Mouse (Mus musculus) lung, postnatal 4 days (tissue): ENCODE results near the gene Galnt4.
"Not testable (repeated sequence)": the region's sequence is repeated elsewhere in the genome, so short reads cannot be mapped to it uniquely, and the experiment has no call there.

Experiments used
- DNase-seq, 2 experiments: peaks; one replicate each; pipeline ENCODE4 v3.0.0; 2021

Galnt4 gene

DNA sequence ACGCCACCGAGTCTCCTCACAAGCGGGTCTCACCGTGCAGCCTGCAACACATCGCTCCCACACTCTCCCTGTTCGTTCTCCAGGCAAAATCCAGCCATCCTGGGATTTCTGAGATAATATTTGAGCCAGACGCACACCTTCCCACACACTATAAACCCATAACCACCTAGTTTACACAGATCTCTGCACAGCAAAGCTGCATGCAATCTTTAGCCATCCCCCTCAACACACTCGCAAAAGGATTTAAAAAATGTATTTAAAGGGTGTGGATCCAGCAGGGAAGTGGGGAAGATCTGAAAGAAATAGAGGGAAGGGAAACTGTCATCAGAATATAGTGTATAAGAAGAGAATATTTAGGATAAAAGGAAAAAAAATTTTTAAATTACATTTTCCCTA is 8.3 kb downstream of the Galnt4 start:
- DNase-seq = no peak

DNA sequence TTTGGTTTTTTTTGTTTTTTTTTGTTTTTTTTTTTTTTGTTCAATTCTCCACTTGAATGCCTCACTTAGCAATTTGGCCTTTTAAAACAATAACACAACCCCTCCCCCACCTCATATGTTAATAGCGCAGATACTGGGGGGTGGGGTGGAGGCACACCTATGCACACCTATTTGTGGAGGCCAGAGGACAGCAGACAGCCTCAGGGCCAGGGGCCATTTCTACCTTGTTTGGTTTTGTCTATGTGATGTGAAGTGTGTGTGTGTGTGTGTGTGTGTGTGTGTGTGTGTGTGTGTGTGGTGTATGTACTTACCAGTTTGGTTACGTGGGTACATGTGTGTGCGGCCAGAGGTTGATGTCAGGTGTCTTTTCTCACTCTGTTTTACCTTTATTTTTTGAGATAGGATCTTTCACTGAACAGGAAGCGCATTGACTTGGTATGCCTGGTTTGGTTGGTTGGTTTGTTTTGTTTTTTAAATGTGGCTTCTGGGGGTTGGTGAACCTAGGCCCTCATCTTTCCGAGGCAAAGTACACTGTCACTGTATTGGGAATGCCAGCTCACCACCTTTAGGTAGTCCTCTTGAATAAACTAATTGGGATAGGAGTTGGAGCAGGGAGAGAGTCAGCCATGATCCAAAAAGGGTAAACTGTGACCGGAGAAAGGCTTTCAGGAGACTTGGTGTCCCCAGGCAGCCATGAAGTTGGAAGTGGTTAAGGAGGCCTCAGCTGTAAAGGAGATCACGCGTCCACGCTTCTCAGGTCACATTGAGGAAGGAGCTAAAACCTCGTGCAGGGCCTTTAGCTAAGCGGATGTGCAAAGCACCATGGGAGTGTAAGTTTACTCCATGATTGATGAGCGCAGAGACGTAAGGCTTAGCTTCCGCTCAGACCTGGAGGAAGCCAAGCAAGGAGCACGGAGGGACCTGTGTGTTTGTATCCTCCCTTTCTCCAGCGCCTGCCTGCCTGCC is 9.0 kb downstream of the Galnt4 start:
- DNase-seq = no peak

DNA sequence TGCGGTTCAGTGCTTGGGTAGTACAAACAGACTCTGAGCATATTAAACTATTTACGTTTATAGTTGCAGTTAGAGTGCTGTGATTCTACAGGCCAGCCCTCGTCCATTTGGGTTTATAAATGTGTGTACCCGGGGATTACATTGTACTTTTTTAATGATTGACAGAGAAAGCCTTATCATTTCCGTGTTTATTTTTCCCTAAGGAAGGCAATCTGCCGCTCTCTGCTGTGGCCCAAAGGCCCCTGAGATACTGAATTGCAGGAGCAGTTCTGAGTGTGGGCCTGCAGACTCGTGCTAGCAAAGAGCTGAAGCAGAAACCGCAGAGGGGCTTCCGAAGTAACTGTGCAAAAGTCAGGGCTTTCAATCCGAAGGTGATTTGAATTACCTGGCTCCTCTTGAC is 9.9 kb downstream of the Galnt4 start:
- peak in 1 of 2 experiments; percentile 3 for DNase-seq

DNA sequence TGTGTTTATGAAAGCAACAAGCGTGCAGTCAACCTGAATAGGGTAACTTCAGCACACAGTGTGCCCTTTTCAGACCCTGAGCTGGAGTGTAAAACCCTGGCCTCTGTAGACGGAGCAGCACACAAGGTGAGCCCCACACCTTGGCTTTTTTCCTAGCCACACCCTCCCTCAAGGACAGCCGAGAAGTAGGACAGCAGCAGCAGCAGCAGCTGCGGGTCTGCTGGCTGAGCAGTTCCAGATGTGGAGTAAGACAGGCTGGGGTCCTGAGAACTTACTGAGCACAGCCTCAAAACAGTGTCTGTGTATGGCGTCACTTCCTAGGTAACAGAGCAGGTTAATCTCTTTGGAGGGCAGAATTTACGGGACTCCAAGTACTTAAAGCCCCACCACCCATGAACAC is 10.7 kb downstream of the Galnt4 start:
- DNase-seq = no peak

DNA sequence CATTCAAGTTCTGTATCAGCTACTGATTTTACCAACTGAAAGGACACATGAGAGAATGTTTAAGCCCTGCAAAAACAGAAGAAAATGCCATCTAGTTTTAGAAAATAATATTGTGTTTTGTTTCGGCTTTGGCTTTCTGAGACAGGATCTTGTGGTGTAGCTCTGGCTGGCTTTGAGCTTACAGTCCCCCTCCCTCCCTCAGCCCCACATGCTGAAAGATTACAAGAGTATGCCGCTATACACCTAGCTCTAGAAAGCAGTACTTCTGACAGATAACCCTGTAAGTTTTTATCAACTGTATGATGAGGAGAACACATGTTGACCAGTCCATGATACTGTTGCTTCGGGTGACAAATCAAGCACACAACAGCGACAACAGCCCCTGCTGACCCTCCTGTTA is 11.5 kb downstream of the Galnt4 start:
- no peak for DNase-seq

DNA sequence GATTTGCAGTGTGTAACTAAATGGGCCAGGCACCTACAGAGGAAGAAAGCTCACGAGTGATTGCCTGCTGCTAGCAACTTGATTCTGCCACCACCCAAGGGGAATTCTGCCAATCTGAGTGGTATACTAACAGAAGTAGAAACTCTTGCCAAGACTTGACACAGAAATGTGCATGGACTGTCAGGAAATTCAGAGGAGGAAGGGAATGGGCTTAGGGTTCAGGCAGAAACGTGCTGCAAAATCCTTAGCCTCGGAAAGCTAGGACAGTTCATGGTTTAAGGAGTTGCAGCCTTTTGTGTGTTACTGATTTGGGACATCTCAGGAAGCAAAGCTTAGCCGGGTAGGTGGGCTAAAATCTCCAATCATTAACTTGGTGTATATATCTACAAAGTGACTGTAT is 18.3 kb downstream of the Galnt4 start, which contains the start of gene Phxr2:
TSS of gene Phxr2 (minus strand) at position 101 of the 400 bp plus-strand sequence.
- DNase-seq = no peak

DNA sequence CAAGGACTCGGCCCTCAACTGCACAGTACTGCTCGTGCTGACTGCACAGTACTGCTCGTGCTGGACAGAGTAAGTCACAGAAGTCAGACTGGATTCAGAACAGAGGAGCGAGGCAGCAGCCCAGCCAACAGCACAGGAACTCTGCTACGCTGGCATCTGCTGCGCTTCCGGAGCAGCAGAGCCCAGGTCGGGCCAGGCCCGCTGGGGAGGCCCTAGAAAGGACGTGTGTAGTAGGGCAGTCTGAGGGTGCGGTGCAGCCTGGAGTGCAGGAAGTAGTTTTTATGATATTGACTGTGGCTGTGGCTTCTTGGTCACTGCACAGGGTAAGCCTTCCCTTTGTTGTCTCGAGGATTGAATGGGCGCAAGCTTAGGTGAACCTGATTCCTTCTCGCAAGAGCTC is 19.0 kb downstream of the Galnt4 start:
- DNase-seq = peak; percentile 40 to 63

DNA sequence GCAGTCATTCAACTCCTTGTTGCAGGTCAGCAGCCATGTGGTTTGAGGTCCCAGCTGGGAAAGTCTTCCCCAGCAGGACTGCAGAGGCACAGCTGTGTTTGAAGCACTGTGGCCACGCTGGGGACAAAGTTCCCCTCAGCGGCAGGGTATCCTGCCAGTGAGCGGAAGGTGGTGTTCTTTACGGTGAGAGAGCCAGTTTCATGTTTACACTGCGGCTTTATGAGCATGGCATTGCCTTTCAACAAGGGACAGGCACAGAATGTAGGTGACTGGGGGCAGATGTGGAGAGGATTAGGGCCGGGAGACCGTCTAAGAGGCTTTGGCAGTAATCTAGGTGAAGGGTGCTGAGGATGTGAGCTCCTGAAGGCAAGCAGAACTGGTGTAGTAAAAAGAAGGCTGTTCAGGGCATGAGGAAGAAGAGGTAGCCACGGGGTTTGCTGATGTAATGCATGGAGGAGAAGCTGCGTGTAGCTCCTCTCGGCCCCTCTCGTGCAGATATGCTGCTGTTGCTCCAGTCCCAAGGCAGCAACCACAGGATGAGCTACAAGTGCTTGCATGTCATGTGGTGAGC is 19.8 kb downstream of the Galnt4 start:
- DNase-seq = peak; percentile 19 to 28

DNA sequence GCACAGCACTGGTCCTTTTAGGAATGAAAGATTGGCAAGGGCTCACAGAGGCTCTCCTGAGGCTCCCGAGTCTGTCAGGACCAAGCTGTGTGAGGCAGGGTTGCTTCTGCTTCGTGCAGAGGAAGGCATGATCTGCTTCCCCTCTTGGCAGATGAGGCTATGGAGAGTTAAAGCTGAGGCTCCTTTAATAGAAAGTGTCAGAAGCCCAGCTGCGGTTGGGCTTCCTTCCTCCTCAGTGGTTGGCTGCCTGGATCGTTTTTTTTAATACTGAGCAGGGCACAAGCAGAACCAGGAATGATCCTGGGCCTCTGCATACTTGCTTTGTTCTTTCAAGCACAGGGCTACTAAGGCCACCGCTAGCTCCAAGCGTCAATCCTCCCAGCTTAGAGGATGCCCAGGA is 22.7 kb downstream of the Galnt4 start:
- peak; percentile 37 to 39 for DNase-seq

DNA sequence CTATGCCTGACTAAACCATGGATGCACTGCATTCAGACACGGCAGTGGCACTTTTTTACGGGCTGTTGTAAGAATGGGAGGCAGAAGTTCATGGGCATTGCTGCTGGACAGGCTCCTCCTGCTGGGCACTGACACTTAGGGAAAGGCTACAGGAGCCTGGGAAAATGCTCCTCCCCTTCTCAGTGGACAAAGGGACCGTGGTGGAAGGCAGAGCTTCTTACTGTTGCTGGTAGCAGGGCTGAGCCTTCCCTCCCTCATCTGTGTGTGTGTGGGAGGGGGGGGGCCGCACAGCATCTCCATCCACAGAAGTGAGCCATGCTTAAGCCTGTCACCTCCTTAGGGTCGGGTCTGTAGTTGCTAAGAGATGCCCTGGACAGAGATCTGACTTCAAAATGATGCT is 23.3 kb downstream of the Galnt4 start:
- no peak for DNase-seq

DNA sequence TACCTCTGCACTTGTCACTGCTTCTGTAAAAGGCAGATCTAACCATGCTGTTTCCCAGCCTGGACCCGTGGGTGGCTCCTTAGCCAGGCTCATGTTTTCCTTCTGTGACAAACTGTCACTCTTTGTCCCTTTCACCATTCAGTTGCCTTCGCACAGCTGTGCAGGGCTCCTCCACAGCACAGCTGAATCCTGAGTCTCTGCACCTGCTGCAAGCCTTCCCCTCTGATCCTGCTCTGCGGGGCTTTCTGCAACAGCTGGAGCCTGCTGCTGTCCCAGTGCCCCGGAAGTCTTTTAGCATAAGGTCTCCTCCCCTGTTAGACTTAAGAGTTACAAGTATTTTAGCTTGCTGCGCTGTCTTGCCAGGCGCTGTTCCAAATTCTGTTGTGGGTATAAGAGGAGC is 24.2 kb downstream of the Galnt4 start:
- peak; percentile 40 to 82 for DNase-seq

DNA sequence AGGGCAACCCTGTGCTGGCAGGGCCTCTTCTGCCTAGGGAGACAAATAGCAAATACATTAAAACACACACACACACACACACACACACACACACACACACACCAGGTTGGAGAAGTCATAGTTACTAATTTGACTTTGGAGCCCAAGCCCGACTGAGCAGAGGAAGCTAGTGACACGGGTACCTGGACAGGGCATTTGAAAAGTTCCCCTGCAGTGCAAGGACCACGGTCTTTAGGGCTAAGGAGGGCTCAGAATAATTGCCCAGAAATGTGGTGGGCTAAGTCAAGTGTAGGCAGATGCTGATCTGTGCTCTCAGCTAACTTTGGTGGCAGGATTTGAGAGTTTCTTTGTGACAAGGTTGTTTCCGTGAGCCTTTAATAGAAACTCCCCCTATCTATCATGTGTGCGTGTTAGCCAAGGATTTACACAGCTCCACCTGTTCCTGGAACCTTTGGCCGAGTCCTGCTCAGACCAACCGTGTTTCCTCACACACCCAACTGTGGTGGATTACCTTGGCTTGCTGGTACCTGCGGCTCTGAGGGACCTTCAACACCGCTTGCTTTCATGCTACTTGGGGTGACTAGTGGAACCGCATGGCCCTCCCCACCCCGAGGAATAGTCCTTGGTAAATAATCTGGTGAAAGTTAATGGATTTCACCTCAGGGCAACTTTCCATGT is 24.8 kb downstream of the Galnt4 start:
- DNase-seq = no peak

DNA sequence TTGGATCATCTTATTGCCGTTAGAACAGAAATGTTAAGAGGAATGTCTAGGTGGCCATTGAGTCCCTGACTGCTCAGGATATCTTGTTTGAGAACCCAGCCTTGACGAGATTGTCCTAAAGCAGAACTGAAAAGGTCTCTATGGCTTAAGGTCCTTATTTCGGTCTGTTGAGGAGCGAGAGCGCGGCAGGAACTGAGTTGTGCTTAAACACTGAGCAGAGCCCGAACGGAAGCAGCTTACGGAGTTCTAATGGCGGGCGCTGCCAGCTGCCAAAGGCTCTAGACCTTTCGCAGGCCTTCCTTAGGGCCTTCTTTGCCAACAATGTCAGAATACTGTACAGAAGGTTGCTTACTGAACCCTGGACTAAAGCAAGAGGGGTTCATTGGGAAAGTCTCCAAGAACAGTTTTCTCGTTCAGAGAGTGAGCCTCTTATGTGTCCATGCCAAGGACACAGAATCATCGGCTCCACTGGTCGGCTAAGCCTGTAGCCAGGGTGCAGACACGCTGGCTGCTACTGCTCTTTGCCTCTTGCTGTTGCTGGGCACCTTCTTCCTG is 25.4 kb downstream of the Galnt4 start:
- DNase-seq = no peak

DNA sequence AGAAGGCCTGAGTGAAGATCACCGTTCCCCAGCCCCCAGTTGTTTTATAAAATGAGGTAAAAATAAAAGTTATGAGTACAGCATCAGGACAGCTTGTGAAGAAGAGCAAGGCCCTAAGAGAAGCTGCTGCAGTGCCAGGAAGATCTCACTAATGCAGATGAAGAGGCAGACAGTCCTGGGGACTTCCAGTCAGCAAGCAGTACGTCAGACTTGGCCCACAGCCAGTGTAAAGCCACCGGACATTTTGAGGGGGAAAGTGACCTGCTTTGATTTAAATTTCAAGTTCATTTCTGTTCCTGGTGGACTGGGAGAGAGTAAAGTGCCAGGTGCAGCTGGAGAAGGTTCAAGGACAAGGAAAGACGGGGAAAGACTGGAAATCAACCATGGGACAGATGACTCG is 28.4 kb downstream of the Galnt4 start:
- no peak for DNase-seq

DNA sequence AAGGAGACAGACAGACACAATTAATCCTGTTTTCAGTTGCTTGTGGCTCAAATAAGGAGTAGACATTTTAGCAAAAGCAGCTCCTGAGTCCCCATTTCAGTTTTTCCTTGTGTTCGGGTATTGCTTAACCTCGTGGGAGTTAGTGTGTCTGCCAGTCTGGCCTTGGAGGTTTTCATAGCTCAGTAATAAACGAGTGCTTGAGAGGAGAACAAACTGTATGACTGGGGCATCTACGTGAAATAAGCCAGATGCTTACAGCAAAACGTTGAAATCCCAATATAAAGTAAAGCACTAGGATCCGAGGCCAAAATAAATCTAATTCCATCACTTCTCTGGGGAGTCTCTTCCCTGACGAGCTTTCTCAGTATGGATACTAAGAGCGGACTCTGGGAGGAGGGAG is 37.7 kb downstream of the Galnt4 start:
- DNase-seq = no peak

DNA sequence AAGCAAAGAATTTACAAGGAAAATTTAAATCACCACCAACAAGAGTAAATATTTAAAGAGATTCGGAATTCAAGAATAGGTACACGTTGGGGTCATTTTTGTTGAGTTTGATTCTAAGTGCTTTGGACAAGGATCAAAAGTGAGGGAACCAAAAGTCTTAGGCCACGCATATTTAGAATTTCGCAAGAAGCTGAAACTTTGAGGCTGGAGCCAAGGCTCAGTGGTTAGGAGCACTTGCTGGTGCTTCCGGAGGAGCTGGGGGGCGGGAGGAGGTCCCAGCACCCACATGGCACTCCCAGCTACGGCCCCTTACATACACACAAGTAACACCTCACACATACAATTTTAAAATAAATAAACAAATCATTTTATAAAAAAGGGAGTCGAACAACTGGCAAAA is 38.6 kb downstream of the Galnt4 start:
- DNase-seq = no peak

DNA sequence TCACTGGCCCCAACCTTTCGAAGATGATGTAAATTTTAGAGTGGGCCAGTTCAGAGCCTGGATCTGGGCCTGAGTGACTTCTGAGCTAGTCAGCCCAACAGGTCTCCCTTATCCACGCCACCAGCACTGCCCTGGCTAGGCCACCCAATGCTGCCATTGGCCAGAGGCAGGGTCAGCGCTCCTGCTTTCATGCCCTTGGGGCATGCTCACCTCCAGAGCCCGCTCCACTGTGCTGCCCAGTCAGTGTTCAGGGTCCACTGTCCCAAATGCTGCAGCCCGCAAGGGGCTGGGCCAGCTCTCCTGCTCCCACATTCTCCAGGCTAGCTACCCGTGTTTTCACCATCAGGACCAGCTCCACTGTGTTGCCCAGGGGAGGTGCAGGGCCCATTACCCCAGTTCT is 42.1 kb downstream of the Galnt4 start:
- no peak for DNase-seq

DNA sequence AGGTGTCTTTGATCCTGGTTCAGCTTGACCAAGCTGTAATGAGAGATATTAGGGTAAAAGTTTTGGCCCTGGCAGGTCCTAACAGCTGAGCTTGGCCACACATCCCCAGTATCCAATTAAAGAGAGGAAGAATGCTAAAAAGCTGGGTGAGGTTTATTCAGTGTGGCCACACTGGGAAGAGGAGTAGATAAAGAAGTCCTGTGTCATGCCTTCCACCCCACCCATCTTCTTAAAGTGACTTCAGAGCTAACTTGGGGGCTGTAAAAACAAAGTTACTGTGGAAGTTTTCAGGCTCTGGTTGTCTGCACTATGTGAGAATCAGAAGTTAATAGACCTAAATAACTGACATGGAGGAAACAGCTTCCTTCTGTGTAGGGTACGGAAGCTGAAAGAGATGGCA is 43.6 kb downstream of the Galnt4 start:
- DNase-seq = no peak

DNA sequence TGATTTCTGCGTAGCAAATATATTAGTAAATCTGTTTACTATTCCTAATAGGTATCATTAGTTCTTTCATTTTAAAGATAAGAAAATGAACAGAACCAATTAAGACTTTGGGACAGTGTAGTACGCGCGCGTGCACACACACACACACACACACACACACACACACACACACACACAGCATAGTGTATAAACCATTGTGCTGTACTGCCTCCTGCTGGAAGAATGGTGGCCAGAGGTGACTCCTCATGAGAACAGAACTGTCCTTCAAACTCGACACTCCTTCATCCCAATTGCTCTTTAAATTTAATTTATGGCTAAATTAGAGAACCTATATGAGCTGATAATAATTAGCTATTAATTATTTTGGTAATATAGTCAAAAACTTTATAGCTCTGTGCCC is 44.1 kb downstream of the Galnt4 start:
- DNase-seq = peak in 1 of 2 experiments; percentile 63

DNA sequence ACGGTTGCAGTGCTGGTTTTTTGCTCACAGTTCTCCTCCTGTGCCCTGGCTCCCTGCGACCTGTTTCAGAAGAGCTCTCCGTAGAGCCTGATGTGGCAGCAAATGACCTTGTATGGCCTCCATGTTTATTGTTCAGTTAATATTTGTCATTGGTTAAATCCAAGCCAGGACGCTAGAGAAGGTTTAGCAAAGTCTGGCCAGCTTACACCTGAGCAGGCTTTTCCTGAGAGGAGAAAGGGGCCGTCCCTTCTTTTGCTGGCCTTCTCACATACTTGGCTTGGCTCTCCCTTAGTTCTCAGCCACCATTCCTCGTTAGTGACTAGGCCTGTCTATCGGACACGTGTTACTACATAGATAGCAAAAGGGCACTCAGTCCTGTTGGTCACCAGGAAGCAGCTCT is 46.7 kb downstream of the Galnt4 start:
- no peak for DNase-seq

DNA sequence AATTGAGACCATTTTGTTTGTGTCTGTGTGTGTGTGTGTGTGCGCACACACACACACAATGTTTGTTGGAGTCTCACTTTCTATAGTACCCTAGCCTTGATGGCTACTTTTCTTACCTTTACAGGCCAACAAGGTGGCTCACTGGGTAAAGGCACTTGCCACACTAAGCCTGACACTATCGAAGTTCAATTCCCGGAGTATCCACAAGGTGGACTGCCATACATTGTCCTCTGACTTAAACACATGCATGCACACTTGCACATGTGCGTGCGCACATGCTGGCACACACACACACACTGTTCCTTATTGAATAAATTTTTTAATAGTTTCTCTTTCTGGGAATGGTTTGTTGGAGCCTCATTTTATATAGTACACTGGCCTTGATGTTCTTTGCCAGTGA is 48.8 kb downstream of the Galnt4 start:
- DNase-seq = no peak

DNA sequence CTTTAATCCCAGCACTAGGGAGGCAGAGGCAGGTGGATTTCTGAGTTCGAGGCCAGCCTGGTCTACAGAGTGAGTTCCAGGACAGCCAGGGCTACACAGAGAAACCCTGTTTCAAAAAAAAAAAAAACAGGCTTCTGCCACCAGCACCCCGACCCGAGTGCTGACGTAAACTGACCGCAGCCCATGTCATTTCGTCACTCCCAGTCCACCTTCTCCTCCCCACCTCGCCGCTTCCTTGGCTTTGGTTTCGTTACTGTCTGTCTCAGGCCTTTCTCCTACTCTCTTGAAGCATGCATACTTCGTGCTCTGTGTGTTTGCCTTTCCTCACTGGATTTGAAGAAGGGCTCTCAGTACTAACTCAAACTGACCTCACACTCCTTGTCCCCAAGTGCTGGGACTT is 49.7 kb downstream of the Galnt4 start:
- DNase-seq = not testable (repeated sequence)

DNA sequence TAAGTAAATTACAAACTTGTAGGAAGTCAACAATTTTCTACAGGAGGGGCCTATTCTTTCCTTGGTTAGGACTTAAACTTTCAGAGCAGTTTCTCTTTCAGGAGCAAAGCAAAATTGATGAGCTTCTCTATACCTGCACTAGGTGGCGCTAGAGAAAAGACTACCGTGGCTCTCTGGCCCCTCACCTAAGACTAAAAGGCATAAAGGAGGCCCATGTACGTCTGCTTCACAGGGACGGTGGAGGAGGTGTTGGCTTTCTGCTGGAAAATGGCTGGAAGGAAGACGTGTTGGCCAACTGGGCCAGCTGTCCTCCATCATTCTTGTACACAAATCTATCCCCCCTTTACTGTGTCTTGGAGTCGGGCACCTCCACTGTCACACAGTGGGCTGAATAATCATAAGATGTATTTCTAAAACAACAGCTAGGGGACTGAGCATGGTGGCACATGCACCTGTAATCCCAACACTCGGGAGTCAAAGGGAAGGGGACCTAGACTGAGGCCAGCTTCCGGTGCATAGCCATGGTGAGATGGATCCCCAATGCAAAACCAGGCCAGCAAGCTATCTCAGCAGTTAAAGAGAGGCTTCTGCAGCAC is 54.1 kb downstream of the Galnt4 start:
- DNase-seq = peak in 1 of 2 experiments; percentile 51
